Mouse (Mus musculus): ENCODE data around the gene Samd11. TPM values are rescaled to one million over a fixed set of nuclear protein-coding genes. Genes with fewer than 3 reads are reported as not detected.
A peak's percentile ranks its signal among the peaks of the same experiment; 100 is the strongest.

Samd11 gene
- 3.1 and 5.2 TPM in 2 replicates for total RNA-seq (2014; rRNA removed)
- 1.8 and 2.9 TPM in 2 replicates for polyA plus RNA-seq (2015; fragmentation: Nextera tagmentation; extraction: Ambion mirVana)

- Histone ChIP-seq H3K4me2 (ENCODE audit: low read depth, low read length) (peak within 1 kb of the TSS; percentile 35; the same call in 1 of the 2 replicates), H3K4me1 (ENCODE audit: insufficient read depth, low read length) (0 out of 2 replicates have a peak, but pooled peaks cover 4% of the 10 kb centered on the region), H3K9ac (replicated peaks; ENCODE audit: low read length) (no peak within 1 kb of the TSS), H3K27ac (no peak within 1 kb of the TSS), H3K27me3 (ENCODE audit: insufficient read depth, low read length) (0 out of 2 replicates have a peak, but pooled peaks cover 3% of the 10 kb centered on the region), H3K9me3 (ENCODE audit: low read length) (no peaks in the 10 kb centered on the region), H3K36me3 (ENCODE audit: insufficient read depth, low read length) (no peaks in the 10 kb centered on the region), H3K4me3 (ENCODE audit: low read length) (0 out of 2 replicates have a peak within 1 kb of the TSS, but pooled peaks have one; percentile 11)
- no peak for TF ChIP-seq CTCF (IDR thresholded peaks at IDR 0.05; ENCODE audit: low read depth)
- no peak for DNase-seq (ENCODE audit: low spot score)
- peak; percentile 58 for ATAC-seq
- 10% methylated on average over 26 of the region's 26 CpGs for WGBS
Measured at GRCm38 (mm10) chr4:156255078-156255839, at the start of gene Samd11. TSS of gene Samd11 (minus strand) at chr4:156255657.

GRCm38 (mm10) chr4:156254361-156255077 lies 938 bp downstream of the Samd11 start:
- Histone ChIP-seq H3K4me3 (ENCODE audit: low read length) (0 out of 2 replicates have a peak overlapping the region, but pooled peaks have one; percentile 11), H3K9ac (replicated peaks; ENCODE audit: low read length) (0 out of 2 replicates have a peak overlapping the region, but pooled peaks have one; percentile 9), H3K27ac (no peak overlapping the region), H3K4me2 (ENCODE audit: low read depth, low read length) (peak overlapping the region; percentile 35), H3K4me1 (ENCODE audit: insufficient read depth, low read length) (0 out of 2 replicates have a peak, but pooled peaks cover 4% of the 10 kb centered on the region), H3K27me3 (ENCODE audit: insufficient read depth, low read length) (0 out of 2 replicates have a peak, but pooled peaks cover 3% of the 10 kb centered on the region), H3K9me3 (ENCODE audit: low read length) (no peaks in the 10 kb centered on the region), H3K36me3 (ENCODE audit: insufficient read depth, low read length) (no peaks in the 10 kb centered on the region)
- WGBS = 2% methylated on average over 30 of the region's 30 CpGs
- peak; percentile 46 for ATAC-seq
- DNase-seq (ENCODE audit: low spot score) = no peak
- TF ChIP-seq CTCF (IDR thresholded peaks at IDR 0.05; ENCODE audit: low read depth) = no peak

GRCm38 (mm10) chr4:156253043-156253442 lies 2.4 kb downstream of the Samd11 start:
- H3K27me3 ChIP-seq (ENCODE audit: insufficient read depth, low read length) = 0 out of 2 replicates have a peak, but pooled peaks cover 3% of the 10 kb centered on the region

GRCm38 (mm10) chr4:156252619-156253018 lies 2.8 kb downstream of the Samd11 start:
- Histone ChIP-seq H3K9me3 (ENCODE audit: low read length) (no peaks in the 10 kb centered on the region), H3K36me3 (ENCODE audit: insufficient read depth, low read length) (peaks cover 12% of the 10 kb centered on the region; the same call in 1 of the 2 replicates), H3K27ac (no peak overlapping the region), H3K4me1 (ENCODE audit: insufficient read depth, low read length) (0 out of 2 replicates have a peak, but pooled peaks cover 4% of the 10 kb centered on the region), H3K9ac (replicated peaks; ENCODE audit: low read length) (no peak overlapping the region), H3K4me2 (ENCODE audit: low read depth, low read length) (no peak overlapping the region), H3K27me3 (ENCODE audit: insufficient read depth, low read length) (0 out of 2 replicates have a peak, but pooled peaks cover 3% of the 10 kb centered on the region), H3K4me3 (ENCODE audit: low read length) (no peak overlapping the region)
- no peak for DNase-seq (ENCODE audit: low spot score)
- WGBS = 45% methylated on average over 3 of the region's 3 CpGs
- no peak for TF ChIP-seq CTCF (IDR thresholded peaks at IDR 0.05; ENCODE audit: low read depth)
- no peak for ATAC-seq

More at GRCm38 (mm10) chr4:156253043-156253442, 2.4 kb downstream of the Samd11 start:
- ATAC-seq (no peak), DNase-seq (ENCODE audit: low spot score) (no peak)
- Histone ChIP-seq H3K4me2 (ENCODE audit: low read depth, low read length) (no peak overlapping the region), H3K27ac (no peak overlapping the region), H3K9ac (replicated peaks; ENCODE audit: low read length) (no peak overlapping the region), H3K36me3 (ENCODE audit: insufficient read depth, low read length) (peaks cover 9% of the 10 kb centered on the region; the same call in 1 of the 2 replicates), H3K9me3 (ENCODE audit: low read length) (no peaks in the 10 kb centered on the region), H3K4me3 (ENCODE audit: low read length) (no peak overlapping the region), H3K4me1 (ENCODE audit: insufficient read depth, low read length) (0 out of 2 replicates have a peak, but pooled peaks cover 4% of the 10 kb centered on the region)
- 40% methylated on average over 7 of the region's 7 CpGs for WGBS
- no peak for TF ChIP-seq CTCF (IDR thresholded peaks at IDR 0.05; ENCODE audit: low read depth)

- Histone ChIP-seq H3K36me3 (ENCODE audit: insufficient read depth, low read length) (peaks cover 17% of the 10 kb centered on the region), H3K9me3 (ENCODE audit: low read length) (no peaks in the 10 kb centered on the region), H3K4me3 (ENCODE audit: low read length) (no peak overlapping the region), H3K27ac (no peak overlapping the region), H3K4me2 (ENCODE audit: low read depth, low read length) (no peak overlapping the region), H3K9ac (replicated peaks; ENCODE audit: low read length) (no peak overlapping the region), H3K4me1 (ENCODE audit: insufficient read depth, low read length) (0 out of 2 replicates have a peak, but pooled peaks cover 4% of the 10 kb centered on the region), H3K27me3 (ENCODE audit: insufficient read depth, low read length) (0 out of 2 replicates have a peak, but pooled peaks cover 3% of the 10 kb centered on the region)
- WGBS = 31% methylated on average over 7 of the region's 7 CpGs
- no peak for TF ChIP-seq CTCF (IDR thresholded peaks at IDR 0.05; ENCODE audit: low read depth)
- ATAC-seq (no peak), DNase-seq (ENCODE audit: low spot score) (no peak)
Measured at GRCm38 (mm10) chr4:156252140-156252539, 3.3 kb downstream of the Samd11 start.

- no peak for TF ChIP-seq CTCF (IDR thresholded peaks at IDR 0.05; ENCODE audit: low read depth)
- Histone ChIP-seq H3K27me3 (ENCODE audit: insufficient read depth, low read length) (0 out of 2 replicates have a peak, but pooled peaks cover 3% of the 10 kb centered on the region), H3K36me3 (ENCODE audit: insufficient read depth, low read length) (peaks cover 26% of the 10 kb centered on the region), H3K4me1 (ENCODE audit: insufficient read depth, low read length) (0 out of 2 replicates have a peak, but pooled peaks cover 4% of the 10 kb centered on the region), H3K9me3 (ENCODE audit: low read length) (no peaks in the 10 kb centered on the region), H3K4me2 (ENCODE audit: low read depth, low read length) (no peak overlapping the region), H3K4me3 (ENCODE audit: low read length) (no peak overlapping the region), H3K9ac (replicated peaks; ENCODE audit: low read length) (no peak overlapping the region), H3K27ac (0 out of 2 replicates have a peak overlapping the region, but pooled peaks have one; percentile 15)
- ATAC-seq (no peak), DNase-seq (ENCODE audit: low spot score) (no peak)
- WGBS = 54% methylated on average over 8 of the region's 8 CpGs
Measured at GRCm38 (mm10) chr4:156251081-156251480, 4.4 kb downstream of the Samd11 start.
